Mouse (Mus musculus): Measurements from ENCODE around the gene Rbms3. TPM values are rescaled to one million over a fixed set of nuclear protein-coding genes. Genes with fewer than 3 reads are reported as not detected.

Gene Rbms3
- total RNA-seq, 2 experiments from 2014 or later, result 47.3 to 59.2 TPM

- no peak for DNase-seq (ENCODE audit: low spot score in 2 of 2)
Measured at GRCm38 (mm10) chr9:117192565-117193540, 436.9 kb downstream of the Rbms3 start.

DNA sequence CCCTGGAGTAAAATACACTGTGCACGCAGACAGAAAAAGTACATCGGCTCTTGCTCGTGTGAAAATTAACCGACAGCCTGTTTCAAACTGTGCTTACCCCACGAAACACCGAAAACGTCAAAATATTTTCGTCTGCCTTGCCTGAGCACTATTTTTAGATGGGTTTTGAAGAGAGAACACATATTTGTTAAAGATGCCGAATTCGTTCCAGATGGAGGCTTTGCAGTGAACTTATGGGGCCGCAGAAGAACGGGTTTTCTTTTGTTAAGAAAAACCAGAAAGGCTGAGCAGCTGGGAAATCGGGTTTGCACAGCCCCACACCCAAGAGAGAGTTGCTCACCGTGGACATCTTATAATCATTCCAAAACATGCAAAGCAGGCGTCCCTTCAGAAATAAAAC lies 437.6 kb downstream of the Rbms3 start:
- DNase-seq (ENCODE audit: low spot score in 2 of 2), result no peak

- no peak for DNase-seq (ENCODE audit: low spot score in 2 of 2)
Measured at GRCm38 (mm10) chr9:117188406-117188805, 441.3 kb downstream of the Rbms3 start.

- DNase-seq (ENCODE audit: low spot score in 2 of 2), result no peak
Measured at GRCm38 (mm10) chr9:117187116-117188034, 442.3 kb downstream of the Rbms3 start.

- no peak for DNase-seq (ENCODE audit: low spot score in 2 of 2)
Measured at GRCm38 (mm10) chr9:117180658-117181057, 449.1 kb downstream of the Rbms3 start.

DNA sequence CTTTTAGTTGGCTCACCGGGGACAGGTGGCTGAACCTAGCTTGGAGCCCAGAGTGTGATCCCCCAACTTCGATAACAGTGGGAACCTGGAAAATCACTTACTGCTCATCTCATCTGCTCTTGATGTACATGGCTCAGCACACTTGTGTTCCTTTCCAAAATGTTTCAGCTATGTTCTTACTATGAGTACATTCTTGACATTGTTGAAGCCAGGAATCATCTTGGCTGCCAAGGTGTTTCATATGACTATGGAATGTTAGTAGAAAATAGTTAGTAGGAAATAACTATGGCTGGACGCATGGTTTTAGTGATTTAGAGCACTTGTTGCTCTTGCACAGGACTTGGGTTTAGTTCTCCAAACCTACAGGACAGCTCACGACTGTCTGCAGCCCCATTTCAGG lies 451.3 kb downstream of the Rbms3 start:
- no peak for DNase-seq (ENCODE audit: low spot score in 2 of 2)

GRCm38 (mm10) chr9:117172526-117172925 lies 457.2 kb downstream of the Rbms3 start:
- DNase-seq (ENCODE audit: low spot score in 2 of 2), result no peak

DNA sequence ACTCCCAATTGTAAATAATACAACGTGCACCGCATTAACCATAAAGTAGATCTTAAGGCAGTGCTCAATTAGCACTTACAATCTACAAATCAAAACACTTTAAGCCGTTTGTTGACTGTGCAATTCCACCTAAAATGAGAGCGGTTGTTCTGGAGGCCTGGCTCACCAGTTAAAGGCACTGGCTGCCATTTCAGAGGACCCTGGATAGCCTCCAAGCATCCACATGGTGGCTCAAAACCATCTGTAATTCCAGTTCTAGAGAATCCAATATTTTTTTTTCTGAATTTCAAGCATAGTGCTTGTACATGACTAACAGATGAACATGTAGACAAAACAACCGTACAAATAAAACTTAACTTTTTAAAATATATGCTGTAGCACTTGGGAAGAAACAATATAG lies 460.5 kb downstream of the Rbms3 start:
- DNase-seq (ENCODE audit: low spot score in 2 of 2), result no peak

DNA sequence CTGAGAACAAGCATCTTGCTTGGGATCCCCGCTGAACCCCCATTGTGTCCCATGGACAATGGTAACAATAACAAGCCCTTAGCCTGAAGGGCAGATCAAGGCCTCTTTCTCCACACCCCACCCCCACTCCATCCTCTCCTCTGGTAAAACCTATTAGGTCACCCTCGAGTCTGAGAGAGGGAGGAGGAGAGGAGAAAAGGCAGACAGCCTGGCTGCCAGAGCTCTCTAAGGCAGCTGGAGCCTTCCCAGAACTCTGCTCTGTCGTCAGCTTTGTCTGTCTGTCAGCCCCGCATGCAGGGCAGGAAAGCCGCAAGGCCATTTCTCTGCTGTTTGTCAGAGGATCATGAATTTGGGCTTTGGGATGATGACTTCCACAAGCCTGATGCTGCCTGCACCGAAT lies 466.6 kb downstream of the Rbms3 start:
- no peak for DNase-seq (ENCODE audit: low spot score in 2 of 2)

GRCm38 (mm10) chr9:117161150-117161549 lies 468.6 kb downstream of the Rbms3 start:
- DNase-seq (ENCODE audit: low spot score in 2 of 2), result no peak

DNA sequence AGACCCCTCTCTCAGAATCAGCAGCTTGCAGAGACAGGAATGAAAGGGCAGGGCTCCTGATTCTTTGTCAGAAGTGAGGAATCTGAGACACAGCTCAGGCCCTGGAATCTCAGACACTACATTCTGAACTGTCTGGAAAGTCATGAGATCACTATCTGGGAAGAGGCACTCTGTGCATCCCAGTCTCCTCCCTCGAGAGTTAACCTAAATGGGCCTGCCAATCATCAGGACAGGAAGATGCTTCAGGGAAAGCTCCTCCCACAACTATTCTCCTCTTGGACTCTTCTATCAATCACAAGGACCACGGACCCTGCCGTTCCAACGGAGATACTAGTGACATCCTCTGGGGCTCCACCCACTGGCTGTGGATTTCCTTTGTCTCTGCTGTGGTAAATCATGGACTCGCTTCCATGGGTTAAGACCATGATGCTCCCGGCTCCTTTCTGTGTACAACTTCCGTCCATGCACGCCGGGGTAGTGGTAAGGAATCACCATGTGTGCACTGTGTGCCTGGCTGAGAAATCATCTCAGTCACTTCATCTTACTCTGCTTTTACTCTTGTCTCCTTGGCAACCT lies 473.3 kb downstream of the Rbms3 start:
- no peak for DNase-seq (ENCODE audit: low spot score in 2 of 2)

GRCm38 (mm10) chr9:117154590-117154989 lies 475.1 kb downstream of the Rbms3 start:
- DNase-seq (ENCODE audit: low spot score in 2 of 2), result no peak

- no peak for DNase-seq (ENCODE audit: low spot score in 2 of 2)
Measured at GRCm38 (mm10) chr9:117153686-117154274, 475.9 kb downstream of the Rbms3 start.

DNA sequence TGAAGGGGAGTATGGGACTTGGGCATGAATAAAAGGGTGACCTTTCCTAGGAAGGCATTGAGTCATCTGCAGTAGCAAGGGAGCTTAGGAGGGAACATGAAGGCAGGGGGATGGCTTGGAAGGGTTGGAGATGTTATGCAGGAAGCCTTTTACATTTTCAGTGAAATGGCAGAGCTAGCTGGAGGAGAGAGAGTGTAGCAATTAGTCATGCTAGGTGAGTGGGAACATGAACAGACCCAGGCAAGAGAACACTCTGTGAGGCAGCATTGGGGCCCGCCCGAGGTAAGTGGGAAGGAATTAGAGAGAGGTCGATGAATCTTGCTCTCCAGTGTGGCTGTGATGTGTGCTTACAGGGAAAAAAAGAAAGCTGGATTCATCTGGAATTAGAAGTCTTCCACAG lies 477.8 kb downstream of the Rbms3 start:
- DNase-seq (ENCODE audit: low spot score in 2 of 2), result no peak

DNA sequence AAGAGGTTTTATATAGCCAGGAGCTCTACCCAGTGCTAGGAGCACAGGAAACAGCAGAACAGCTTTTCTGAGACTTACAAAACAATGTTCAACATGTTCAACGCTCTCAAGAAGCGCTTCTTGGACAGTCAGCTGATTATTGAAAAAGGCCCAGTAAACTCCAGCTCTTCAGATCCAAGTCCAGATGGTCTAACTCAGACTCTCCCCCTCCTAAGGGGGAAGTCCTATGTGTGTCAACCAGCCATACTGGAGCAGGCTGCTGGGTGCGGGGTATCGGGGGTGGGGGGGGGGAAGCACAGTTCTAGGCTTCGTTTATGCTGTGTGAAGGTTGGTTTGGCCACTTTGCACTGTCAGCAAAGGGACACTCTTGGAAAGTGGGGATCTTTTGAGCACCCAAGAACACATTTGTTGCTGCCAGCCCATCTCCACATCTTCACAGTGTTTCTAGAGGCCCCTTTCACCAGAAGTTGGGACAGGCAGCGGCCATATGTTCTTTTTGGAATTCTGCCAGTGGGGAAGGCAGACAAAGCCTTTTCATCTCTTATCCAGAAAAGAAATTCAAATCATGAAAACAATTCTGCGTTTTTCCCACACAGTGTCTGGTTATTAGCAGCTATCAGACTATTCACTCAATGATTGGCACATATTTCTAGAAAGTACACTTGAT lies 485.5 kb downstream of the Rbms3 start:
- no peak for DNase-seq (ENCODE audit: low spot score in 2 of 2)

GRCm38 (mm10) chr9:117139971-117140370 lies 489.7 kb downstream of the Rbms3 start:
- no peak for DNase-seq (ENCODE audit: low spot score in 2 of 2)

DNA sequence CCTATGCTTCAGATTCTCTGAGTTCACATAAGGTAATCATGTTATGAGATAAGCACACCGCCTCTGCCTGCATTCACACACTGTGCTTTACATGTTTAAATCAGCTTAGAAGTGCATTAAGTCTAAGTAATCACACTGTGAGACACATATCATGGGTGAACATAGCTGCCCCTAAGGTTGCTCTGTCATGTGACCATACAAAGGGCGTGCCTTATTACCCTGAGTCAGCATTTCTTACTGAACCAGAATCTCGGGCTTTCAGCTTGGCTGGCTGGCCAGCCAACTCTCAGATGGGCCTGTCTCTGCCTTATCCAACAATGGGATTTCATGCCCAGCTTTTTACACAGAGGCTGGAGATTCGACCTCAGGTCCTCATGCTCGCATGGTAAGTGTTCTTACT lies 493.3 kb downstream of the Rbms3 start:
- no peak for DNase-seq (ENCODE audit: low spot score in 2 of 2)

- no peak for DNase-seq (ENCODE audit: low spot score in 2 of 2)
Measured at GRCm38 (mm10) chr9:117134043-117134442, 495.7 kb downstream of the Rbms3 start.

DNA sequence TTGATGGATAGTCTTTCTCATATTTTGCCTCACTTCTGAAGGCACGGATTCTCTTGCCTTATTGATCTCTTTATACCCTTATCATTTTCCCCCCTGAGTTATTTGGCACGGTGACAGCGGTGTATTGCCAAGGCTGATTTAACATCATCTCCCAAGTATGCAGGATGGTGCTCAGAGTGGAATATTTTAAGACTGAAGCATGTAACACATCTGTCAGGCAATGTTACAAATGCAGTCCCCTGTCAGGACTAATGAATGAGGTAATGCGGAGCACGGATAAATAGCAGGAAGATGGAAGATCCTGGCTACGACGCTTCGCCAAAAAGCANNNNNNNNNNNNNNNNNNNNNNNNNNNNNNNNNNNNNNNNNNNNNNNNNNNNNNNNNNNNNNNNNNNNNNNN lies 502.9 kb downstream of the Rbms3 start:
- DNase-seq (ENCODE audit: low spot score in 2 of 2), result no peak

DNA sequence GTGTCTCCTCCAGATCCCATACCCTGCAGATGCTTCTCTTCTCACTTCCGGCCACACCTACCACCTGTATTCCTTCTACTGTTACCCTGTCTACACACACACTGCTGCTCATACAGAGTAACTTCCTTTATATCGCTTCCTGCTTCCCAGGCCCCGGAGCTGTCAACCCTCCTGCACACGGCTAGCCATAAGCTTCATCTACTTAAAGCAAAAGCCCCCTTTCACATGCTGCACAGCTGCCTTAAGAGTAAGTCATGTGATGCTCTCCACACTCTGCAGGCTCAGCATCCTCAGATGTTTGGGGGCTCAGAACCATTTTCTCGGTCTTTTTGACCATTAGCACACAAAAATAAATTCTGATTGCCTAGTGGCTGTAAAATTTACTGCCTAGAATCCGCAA lies 503.9 kb downstream of the Rbms3 start:
- DNase-seq (ENCODE audit: low spot score in 2 of 2), result no peak

DNA sequence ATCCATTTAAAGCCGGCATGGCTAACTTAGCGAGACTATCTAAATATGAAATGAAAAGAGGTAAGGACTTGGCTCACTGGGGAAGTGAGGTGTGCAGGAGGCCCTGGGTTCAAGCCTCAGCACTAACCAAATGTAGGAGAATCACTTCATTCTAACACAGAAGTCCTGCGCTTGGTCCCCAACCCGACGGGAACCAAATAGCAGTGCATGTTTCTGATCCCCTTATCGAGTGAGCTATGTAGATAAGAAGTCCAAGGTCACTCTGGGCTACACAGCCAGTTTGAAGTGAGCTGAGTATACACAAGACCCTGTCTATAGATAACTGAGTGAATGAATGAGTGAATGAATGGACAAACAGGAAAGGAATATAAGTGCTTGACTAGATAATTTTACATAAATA lies 508.1 kb downstream of the Rbms3 start:
- DNase-seq (ENCODE audit: low spot score in 2 of 2), result no peak
